Mouse (Mus musculus) lung, adult 18-20 months (tissue): ENCODE measurements around the gene S100a11.
"Not testable (repeated sequence)": the region's sequence is repeated elsewhere in the genome, so short reads cannot be mapped to it uniquely, and the experiment has no call there.

Experiments
- DNase-seq, 2 experiments: peaks; one replicate each; pipeline ENCODE4 v3.0.0; 2022; ENCODE audit warnings: mixed read lengths in 2 of 2

The S100a11 gene

GRCm38 (mm10) chr3:93520330-93521193 is at the start of gene S100a11:
S100a11 (plus strand) TSS chr3:93520488.
- DNase-seq: peak; percentile 77 to 82

GRCm38 (mm10) chr3:93480053-93480452 is 40.2 kb upstream of the S100a11 start:
- DNase-seq: no peak

GRCm38 (mm10) chr3:93481982-93482616 is 38.2 kb upstream of the S100a11 start:
- no peak for DNase-seq

GRCm38 (mm10) chr3:93485611-93486010 is 34.7 kb upstream of the S100a11 start:
- no peak for DNase-seq

GRCm38 (mm10) chr3:93488541-93488940 is 31.7 kb upstream of the S100a11 start:
- DNase-seq: no peak

- DNase-seq: no peak
These were observed 28.1 kb upstream of the S100a11 start for GRCm38 (mm10) chr3:93492176-93492575.

- peak; percentile 22 to 64 for DNase-seq
These were observed 26.3 kb upstream of the S100a11 start for GRCm38 (mm10) chr3:93493992-93494391.

GRCm38 (mm10) chr3:93494774-93495173 is 25.5 kb upstream of the S100a11 start:
- not testable (repeated sequence) for DNase-seq

- no peak for DNase-seq
These were observed 23.2 kb upstream of the S100a11 start for GRCm38 (mm10) chr3:93497131-93497530.

- DNase-seq: no peak
These were observed 21.2 kb upstream of the S100a11 start for GRCm38 (mm10) chr3:93499129-93499528.

GRCm38 (mm10) chr3:93504536-93505189 is 15.6 kb upstream of the S100a11 start:
- DNase-seq: no peak

- peak; percentile 85 to 86 for DNase-seq
These were observed 14.1 kb upstream of the S100a11 start for GRCm38 (mm10) chr3:93505960-93506863.

GRCm38 (mm10) chr3:93506881-93507325 is 13.4 kb upstream of the S100a11 start:
- DNase-seq: peak; percentile 78 to 82

GRCm38 (mm10) chr3:93509301-93509700 is 11.0 kb upstream of the S100a11 start:
- DNase-seq: no peak

- DNase-seq: no peak
These were observed 9.3 kb upstream of the S100a11 start for GRCm38 (mm10) chr3:93511036-93511435.

GRCm38 (mm10) chr3:93511801-93512200 is 8.5 kb upstream of the S100a11 start:
- DNase-seq: no peak

GRCm38 (mm10) chr3:93512386-93513101 is 7.7 kb upstream of the S100a11 start:
- no peak for DNase-seq

- no peak for DNase-seq
These were observed 5.7 kb upstream of the S100a11 start for GRCm38 (mm10) chr3:93514628-93515027.

GRCm38 (mm10) chr3:93517343-93517742 is 2.9 kb upstream of the S100a11 start:
- no peak for DNase-seq

GRCm38 (mm10) chr3:93519856-93520329 is 395 bp upstream of the S100a11 start:
- no peak for DNase-seq

- DNase-seq: peak in 1 of 2 experiments; percentile 6
These were observed 1.3 kb downstream of the S100a11 start for GRCm38 (mm10) chr3:93521462-93522057.
